Mouse (Mus musculus) left cerebral cortex, adult 8-10 months (tissue): Measurements from ENCODE around the gene Mrps18a. TPM values are rescaled to one million over a fixed set of nuclear protein-coding genes. Genes with fewer than 3 reads are reported as not detected.

ENCODE experiments used
- total RNA-seq, 4 experiments: library from RNA; stranded (reverse); gene quantifications; 2 replicates each; pipeline ENCODE4 v1.2.4; 2022

The Mrps18a gene
- total RNA-seq, 4 experiments from 2014 or later: 85.2 to 92.1 (median 89.0) TPM

Other genes starting within 250 kb of the Mrps18a start
- gene Vegfa, start 78.6 kb upstream of the Mrps18a start, total RNA-seq: 10 to 100 TPM; 77.1 to 81.3 (median 79.9) TPM
- 10 to 100 TPM; 17.8 to 21.3 (median 19.5) TPM for gene Rsph9, start 33.2 kb downstream of the Mrps18a start, total RNA-seq
- 10 to 100 TPM; 13.0 to 15.8 (median 14.3) TPM for gene Mad2l1bp, start 42.6 kb downstream of the Mrps18a start, total RNA-seq
- 100 to 1,000 TPM in 3 of 4 experiments, 10 to 100 TPM in 1; 93.8 to 107 (median 103) TPM for gene Gtpbp2, start 50.0 kb downstream of the Mrps18a start, total RNA-seq
- 1 to 10 TPM; 5.3 to 7.8 (median 6.8) TPM for gene Polh, start 91.7 kb downstream of the Mrps18a start, total RNA-seq
- 10 to 100 TPM; 38.3 to 42.7 (median 41.8) TPM for gene Xpo5, start 91.8 kb downstream of the Mrps18a start, total RNA-seq
- gene Polr1c, start 137.1 kb downstream of the Mrps18a start, total RNA-seq: 10 to 100 TPM; 35.4 to 42.3 (median 40.2) TPM
- 10 to 100 TPM; 72.8 to 90.6 (median 79.7) TPM for gene Yipf3, start 137.1 kb downstream of the Mrps18a start, total RNA-seq
- gene Lrrc73, start 142.5 kb downstream of the Mrps18a start, total RNA-seq: 10 to 100 TPM; 50.2 to 55.0 (median 53.3) TPM
- 10 to 100 TPM; 37.5 to 43.9 (median 42.3) TPM for gene Tjap1, start 172.0 kb downstream of the Mrps18a start, total RNA-seq
- gene Dlk2, start 186.4 kb downstream of the Mrps18a start, total RNA-seq: 10 to 100 TPM; 43.9 to 52.8 (median 50.2) TPM
- gene Abcc10, start 217.4 kb downstream of the Mrps18a start, total RNA-seq: 10 to 100 TPM in 2 of 4 experiments, 1 to 10 TPM in 2; 8.8 to 12.0 (median 10.4) TPM